Mouse (Mus musculus) liver, postnatal 0 days (tissue): ENCODE results near the gene Lalba. TPM values are rescaled to one million over a fixed set of nuclear protein-coding genes. Genes with fewer than 3 reads are reported as not detected.
A peak's percentile ranks its signal among the peaks of the same experiment; 100 is the strongest.

ENCODE experiments used
- ATAC-seq: fragments of 200-750 bp; cut with Nextera tagmentation; 2 replicates; pipeline ENCODE4 v1.8.0; 2017; ENCODE audit warnings: mild to moderate bottlenecking, moderate library complexity
- DNase-seq: peaks from one replicate; pipeline ENCODE4 v3.0.0-alpha.2; 2016
- H3K27ac ChIP-seq: fragments of 300-500 bp; sonication (generic); 2 replicates; pipeline ENCODE4 v1.5.1; 2014; ENCODE audit warnings: antibody characterized with exemption, moderate library complexity, mild to moderate bottlenecking, low read depth
- H3K27me3 ChIP-seq: fragments of 300-500 bp; sonication (generic); 2 replicates; pipeline ENCODE4 v1.6.1; 2014; ENCODE audit warnings: low read length, control low read depth, mixed read lengths; ENCODE audit not compliant: insufficient read depth
- H3K36me3 ChIP-seq: fragments of 300-500 bp; sonication (generic); replicated peaks from 2 replicates; pipeline ENCODE4 v1.6.1; 2014; ENCODE audit warnings: mild to moderate bottlenecking, control low read depth, low read length, moderate library complexity, mixed read lengths; ENCODE audit not compliant: insufficient read depth
- H3K4me1 ChIP-seq: fragments of 300-500 bp; sonication (generic); 2 replicates; pipeline ENCODE4 v1.6.1; 2014; ENCODE audit warnings: antibody characterized with exemption, mild to moderate bottlenecking, control low read depth; ENCODE audit not compliant: insufficient read depth
- H3K4me2 ChIP-seq: fragments of 300-500 bp; sonication (generic); 2 replicates; pipeline ENCODE4 v1.6.1; 2014; ENCODE audit warnings: low read depth, mild to moderate bottlenecking, low read length, moderate library complexity, mixed read lengths
- H3K4me3 ChIP-seq: fragments of 300-500 bp; sonication (generic); 2 replicates; pipeline ENCODE4 v1.5.1; 2014; ENCODE audit warnings: low read depth, low read length
- H3K9ac ChIP-seq: fragments of 300-500 bp; sonication (generic); replicated peaks from 2 replicates; pipeline ENCODE4 v1.6.1; 2014; ENCODE audit warnings: mild to moderate bottlenecking, moderate library complexity
- H3K9me3 ChIP-seq: fragments of 300-500 bp; sonication (generic); 2 replicates; pipeline ENCODE4 v1.6.1; 2016; ENCODE audit warnings: mild to moderate bottlenecking, control low read depth, low read length, mixed read lengths
- CTCF ChIP-seq: sonication (generic); IDR thresholded peaks from 2 replicates; pipeline ENCODE4 v1.5.1; 2016; ENCODE audit warnings: antibody characterized with exemption, low read depth
- EP300 ChIP-seq: IDR thresholded peaks from 2 replicates; pipeline ENCODE4 v1.6.1; 2016; ENCODE audit warnings: antibody characterized with exemption, low read depth, mild to moderate bottlenecking
- WGBS: fragments of 180-500 bp; shearing (Covaris S2); extraction: QIAGEN DNeasy Blood & Tissue Kit; methylation state at CpG from one replicate; pipeline ENCODE4 v1.1.7; 2014; ENCODE audit not compliant: insufficient replicate concordance; 5-methylcytosine and 5-hydroxymethylcytosine counted together
- polyA plus RNA-seq: library from polyadenylated mRNA; unstranded; fragments of >200 nt; fragmentation: Nextera tagmentation; extraction: Ambion mirVana; gene quantifications from 2 replicates; pipeline ENCODE4 v1.2.1, GENCODE M21; 2015

Lalba gene
- polyA plus RNA-seq, result not detected in 2 replicates

GRCm38 (mm10) chr15:98482701-98483100 lies at the start of gene Lalba:
TSS of gene Lalba (minus strand) at chr15:98482721.
- Histone ChIP-seq H3K9ac (no peak within 1 kb of the TSS), H3K4me2 (no peak within 1 kb of the TSS), H3K27ac (peak within 1 kb of the TSS; percentile 13; the same call in 1 of the 2 replicates), H3K4me1 (0 out of 2 replicates have a peak, but pooled peaks cover 4% of the 10 kb centered on the region), H3K36me3 (no peaks in the 10 kb centered on the region), H3K4me3 (no peak within 1 kb of the TSS), H3K27me3 (no peaks in the 10 kb centered on the region), H3K9me3 (no peaks in the 10 kb centered on the region)
- ATAC-seq (no peak), DNase-seq (no peak)
- TF ChIP-seq EP300, result no peak
- no peak for TF ChIP-seq CTCF
- 53% methylated on average over 3 of the region's 3 CpGs for WGBS

GRCm38 (mm10) chr15:98532281-98532680 lies 49.8 kb upstream of the Lalba start:
- no peak for DNase-seq
- H3K4me3 ChIP-seq, result peak overlapping the region; percentile 73
- H3K9me3 ChIP-seq, result no peaks in the 10 kb centered on the region
- no peaks in the 10 kb centered on the region for H3K27me3 ChIP-seq
- peak overlapping the region; percentile 99 for H3K27ac ChIP-seq
- ATAC-seq, result no peak
- H3K4me1 ChIP-seq, result peaks cover 14% of the 10 kb centered on the region
- H3K4me2 ChIP-seq, result peak overlapping the region; percentile 93
- H3K9ac ChIP-seq, result peak overlapping the region; percentile 84
- no peak for TF ChIP-seq CTCF
- TF ChIP-seq EP300, result no peak
- 21% methylated on average over 5 of the region's 5 CpGs for WGBS
- peaks cover 41% of the 10 kb centered on the region for H3K36me3 ChIP-seq

- ATAC-seq, result no peak
- Histone ChIP-seq H3K4me2 (no peak overlapping the region), H3K4me1 (peaks cover 10% of the 10 kb centered on the region), H3K27me3 (no peaks in the 10 kb centered on the region), H3K36me3 (peaks cover 78% of the 10 kb centered on the region), H3K4me3 (no peak overlapping the region), H3K9ac (no peak overlapping the region), H3K27ac (no peak overlapping the region), H3K9me3 (no peaks in the 10 kb centered on the region)
- WGBS, result 83% methylated on average over 5 of the region's 5 CpGs
- no peak for TF ChIP-seq EP300
- TF ChIP-seq CTCF, result no peak
- DNase-seq, result no peak
These were observed 45.6 kb upstream of the Lalba start for GRCm38 (mm10) chr15:98528066-98528563.

- ATAC-seq (no peak), DNase-seq (no peak)
- no peak overlapping the region for H3K9ac ChIP-seq
- peak overlapping the region; percentile 16; the same call in 1 of the 2 replicates for H3K27ac ChIP-seq
- H3K36me3 ChIP-seq, result peaks cover 87% of the 10 kb centered on the region
- TF ChIP-seq CTCF (no peak), EP300 (no peak)
- no peak overlapping the region for H3K4me2 ChIP-seq
- H3K4me1 ChIP-seq, result peaks cover 1% of the 10 kb centered on the region; the same call in 1 of the 2 replicates
- H3K4me3 ChIP-seq, result no peak overlapping the region
- WGBS, result 93% methylated on average over 5 of the region's 5 CpGs
- H3K27me3 ChIP-seq, result no peaks in the 10 kb centered on the region
- no peaks in the 10 kb centered on the region for H3K9me3 ChIP-seq
These were observed 44.7 kb upstream of the Lalba start for GRCm38 (mm10) chr15:98527056-98527771.

GRCm38 (mm10) chr15:98526057-98526456 lies 43.5 kb upstream of the Lalba start:
- Histone ChIP-seq H3K9ac (no peak overlapping the region), H3K4me3 (no peak overlapping the region), H3K27ac (peak overlapping the region; percentile 34; the same call in 1 of the 2 replicates), H3K27me3 (no peaks in the 10 kb centered on the region), H3K36me3 (peaks cover 92% of the 10 kb centered on the region), H3K9me3 (no peaks in the 10 kb centered on the region), H3K4me1 (no peaks in the 10 kb centered on the region), H3K4me2 (no peak overlapping the region)
- WGBS, result 76% methylated on average over 5 of the region's 5 CpGs
- peak; percentile 65 for ATAC-seq
- TF ChIP-seq CTCF, result no peak
- no peak for TF ChIP-seq EP300
- DNase-seq, result no peak

GRCm38 (mm10) chr15:98521245-98521644 lies 38.7 kb upstream of the Lalba start:
- DNase-seq, result no peak
- no peaks in the 10 kb centered on the region for H3K4me1 ChIP-seq
- no peak overlapping the region for H3K4me2 ChIP-seq
- H3K36me3 ChIP-seq, result peaks cover 71% of the 10 kb centered on the region
- no peak for ATAC-seq
- H3K9ac ChIP-seq, result no peak overlapping the region
- no peaks in the 10 kb centered on the region for H3K9me3 ChIP-seq
- H3K4me3 ChIP-seq, result no peak overlapping the region
- no peak for TF ChIP-seq CTCF
- 80% methylated on average over 3 of the region's 3 CpGs for WGBS
- no peaks in the 10 kb centered on the region for H3K27me3 ChIP-seq
- no peak overlapping the region for H3K27ac ChIP-seq
